Mouse (Mus musculus): ENCODE data around the gene Olfr447.

DNA sequence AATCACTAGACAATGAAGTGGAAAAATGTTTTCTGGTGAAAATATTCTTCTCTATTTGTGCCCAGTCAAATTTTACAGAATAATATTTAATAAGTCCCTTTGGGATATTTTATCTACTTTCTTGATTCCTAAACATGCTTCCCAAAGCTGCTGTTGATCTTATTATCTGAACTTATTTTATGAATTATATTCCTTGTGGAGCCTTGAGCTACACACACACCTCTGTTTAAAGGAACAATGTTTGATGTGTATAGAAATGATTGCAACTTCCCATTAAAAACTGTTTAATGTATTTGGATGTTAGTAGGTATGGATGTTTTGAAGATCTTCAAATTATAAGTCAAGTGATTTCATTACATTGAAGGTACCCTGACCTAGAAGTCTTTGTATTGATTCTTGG lies at the start of gene Olfr447:
- TF ChIP-seq POLR2A (IDR thresholded peaks at IDR 0.05; ENCODE audit: low read depth, low read length): no peak
- TF ChIP-seq CTCF (IDR thresholded peaks at IDR 0.05; ENCODE audit: borderline replicate concordance, insufficient read depth, low read length): no peak
